Mouse (Mus musculus) heart, postnatal 0 days (tissue): ENCODE data around the gene Gm20695. TPM values are rescaled to one million over a fixed set of nuclear protein-coding genes. Genes with fewer than 3 reads are reported as not detected.

ENCODE experiments used
- ATAC-seq: fragments of 200-750 bp; cut with Nextera tagmentation; 2 replicates; pipeline ENCODE4 v1.8.0; 2017; ENCODE audit warnings: low read depth, moderate number of reproducible peaks, moderate library complexity; ENCODE audit not compliant: insufficient read depth
- DNase-seq: peaks from one replicate; pipeline ENCODE4 v3.0.0-alpha.2; 2016; ENCODE audit warnings: low spot score
- H3K27ac ChIP-seq: fragments of 300-500 bp; sonication (generic); 2 replicates; pipeline ENCODE4 v1.5.1; 2014; ENCODE audit warnings: low read depth, mild to moderate bottlenecking
- H3K27me3 ChIP-seq: fragments of 300-500 bp; sonication (generic); 2 replicates; pipeline ENCODE4 v1.6.1; 2014; ENCODE audit warnings: low read length, mixed read lengths; ENCODE audit not compliant: control insufficient read depth, insufficient read depth
- H3K36me3 ChIP-seq: fragments of 300-500 bp; sonication (generic); replicated peaks from 2 replicates; pipeline ENCODE4 v1.6.1; 2014; ENCODE audit warnings: low read length, mixed read lengths; ENCODE audit not compliant: control insufficient read depth, insufficient read depth
- H3K4me1 ChIP-seq: fragments of 300-500 bp; sonication (generic); 2 replicates; pipeline ENCODE4 v1.6.1; 2014; ENCODE audit warnings: antibody characterized with exemption; ENCODE audit not compliant: control insufficient read depth, insufficient read depth
- H3K4me2 ChIP-seq: fragments of 300-500 bp; sonication (generic); 2 replicates; pipeline ENCODE4 v1.6.1; 2014; ENCODE audit warnings: low read depth, mild to moderate bottlenecking, low read length, moderate library complexity
- H3K4me3 ChIP-seq: fragments of 300-500 bp; sonication (generic); 2 replicates; pipeline ENCODE4 v1.5.1; 2014; ENCODE audit warnings: low read depth, low read length
- H3K9ac ChIP-seq: fragments of 300-500 bp; sonication (generic); replicated peaks from 2 replicates; pipeline ENCODE4 v1.6.1; 2014; ENCODE audit warnings: low read depth, low read length, mixed read lengths
- H3K9me3 ChIP-seq: fragments of 300-500 bp; sonication (generic); replicated peaks from 2 replicates; pipeline ENCODE4 v1.6.1; 2016; ENCODE audit warnings: low read length; ENCODE audit not compliant: control insufficient read depth
- CTCF ChIP-seq: IDR thresholded peaks from 2 replicates; pipeline ENCODE4 v1.5.1; 2016; ENCODE audit warnings: antibody characterized with exemption, control low read depth, low read depth
- EP300 ChIP-seq: IDR thresholded peaks from 2 replicates; pipeline ENCODE4 v1.6.1; 2016; ENCODE audit warnings: antibody characterized with exemption, low read depth
- WGBS: fragments of 180-500 bp; shearing (Covaris S2); extraction: QIAGEN DNeasy Blood & Tissue Kit; methylation state at CpG from one replicate; pipeline ENCODE4 v1.1.7; 2014; 5-methylcytosine and 5-hydroxymethylcytosine counted together
- polyA plus RNA-seq: library from polyadenylated mRNA; unstranded; fragments of >200 nt; fragmentation: Nextera tagmentation; extraction: Ambion mirVana; gene quantifications from 2 replicates; pipeline ENCODE4 v1.2.1, GENCODE M21; 2015
- total RNA-seq: library from RNA; depleted of rRNA; stranded (reverse); fragments of >200 nt; gene quantifications from 2 replicates; pipeline ENCODE4 v1.2.3, GENCODE M21; 2014; ENCODE audit warnings: low replicate concordance

Gene Gm20695
- total and polyA plus RNA-seq, 2 experiments from 2014 or later, result 1.2 TPM; not detected in 1

- no peaks in the 10 kb centered on the region for H3K27me3 ChIP-seq
- WGBS, result 60% methylated on average over 11 of the region's 11 CpGs
Observed at GRCm38 (mm10) chr16:3854437-3855182, 29.8 kb upstream of the Gm20695 start.

DNA sequence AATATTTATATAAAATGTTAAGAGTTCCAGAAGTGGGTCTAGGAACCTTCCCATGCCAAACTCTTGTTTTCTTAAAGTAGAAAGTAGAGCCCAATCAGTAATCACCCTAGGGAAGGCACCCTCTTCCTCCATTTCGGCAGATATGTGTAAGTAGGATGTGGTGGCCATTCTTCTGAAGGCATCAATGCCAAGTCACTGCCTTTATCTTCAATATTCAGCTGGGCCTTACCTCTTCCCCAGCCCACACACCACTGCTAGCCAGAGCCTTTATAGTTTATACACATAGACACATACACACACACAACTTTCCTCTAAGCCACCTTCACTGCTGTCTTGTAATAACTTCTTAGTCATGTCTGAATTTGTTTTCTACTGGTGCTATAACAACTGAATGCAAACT is 28.7 kb upstream of the Gm20695 start:
- no peaks in the 10 kb centered on the region for H3K27me3 ChIP-seq
- 75% methylated on average over 1 of the region's 1 CpGs for WGBS
- H3K36me3 ChIP-seq, result peaks cover 5% of the 10 kb centered on the region; the same call in 1 of the 2 replicates
- no peak for TF ChIP-seq CTCF
- TF ChIP-seq EP300, result no peak
- H3K9ac ChIP-seq, result no peak overlapping the region
- no peaks in the 10 kb centered on the region for H3K9me3 ChIP-seq
- H3K4me3 ChIP-seq, result no peak overlapping the region
- H3K4me1 ChIP-seq, result no peaks in the 10 kb centered on the region
- no peak overlapping the region for H3K4me2 ChIP-seq
- ATAC-seq, result no peak
- H3K27ac ChIP-seq, result no peak overlapping the region
- no peak for DNase-seq

More at GRCm38 (mm10) chr16:3854437-3855182, 29.8 kb upstream of the Gm20695 start:
- Histone ChIP-seq H3K4me1 (no peaks in the 10 kb centered on the region), H3K4me3 (no peak overlapping the region), H3K9ac (no peak overlapping the region), H3K9me3 (no peaks in the 10 kb centered on the region), H3K36me3 (no peaks in the 10 kb centered on the region), H3K27ac (no peak overlapping the region), H3K4me2 (no peak overlapping the region)
- no peak for TF ChIP-seq CTCF
- TF ChIP-seq EP300, result no peak
- no peak for ATAC-seq
- no peak for DNase-seq

DNA sequence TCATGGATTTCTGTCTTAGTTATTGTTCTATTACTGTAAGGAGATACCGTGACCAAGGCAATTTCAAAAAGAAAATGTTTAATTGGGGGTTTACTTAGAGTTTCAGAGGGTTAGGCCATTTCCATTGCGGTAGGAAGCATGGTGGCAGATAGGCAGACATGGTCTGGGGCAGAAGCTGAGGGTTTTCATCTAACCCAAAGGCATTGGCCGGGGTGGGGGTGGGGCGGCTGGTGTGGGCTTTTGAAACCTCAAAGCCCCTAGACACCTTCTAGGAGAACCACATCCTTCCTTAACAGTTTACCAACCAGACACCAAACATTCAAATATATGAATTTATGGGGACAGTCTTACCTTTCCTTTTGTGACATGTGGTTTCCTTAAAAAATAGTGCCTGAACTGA is 25.2 kb upstream of the Gm20695 start:
- H3K9me3 ChIP-seq, result no peaks in the 10 kb centered on the region
- no peak overlapping the region for H3K9ac ChIP-seq
- H3K4me3 ChIP-seq, result no peak overlapping the region
- no peak overlapping the region for H3K4me2 ChIP-seq
- H3K27me3 ChIP-seq, result no peaks in the 10 kb centered on the region
- ATAC-seq, result no peak
- peaks cover 12% of the 10 kb centered on the region for H3K36me3 ChIP-seq
- no peak for TF ChIP-seq EP300
- no peak for TF ChIP-seq CTCF
- DNase-seq, result no peak
- WGBS, result 87% methylated on average over 4 of the region's 4 CpGs
- no peaks in the 10 kb centered on the region for H3K4me1 ChIP-seq
- H3K27ac ChIP-seq, result no peak overlapping the region

DNA sequence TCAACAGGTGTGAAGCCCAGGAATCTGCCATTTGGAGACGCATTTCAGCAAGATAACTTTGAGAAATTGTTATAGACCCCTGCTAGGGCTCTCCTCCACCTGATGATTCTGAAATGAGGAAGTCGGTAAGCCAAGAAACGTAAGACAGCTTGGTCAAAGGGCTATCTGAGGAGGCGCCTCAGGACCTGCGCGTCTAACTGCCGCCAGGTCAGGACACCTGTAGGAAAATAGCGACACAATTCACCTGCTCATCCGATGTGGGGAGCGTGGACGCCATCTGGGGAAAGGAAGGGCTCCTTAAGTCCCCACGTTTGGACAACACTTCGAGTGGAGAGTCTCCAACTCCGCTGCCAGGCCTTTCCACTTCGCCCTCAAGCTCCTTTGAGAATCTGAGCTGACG is 12.6 kb upstream of the Gm20695 start:
- no peak for DNase-seq

GRCm38 (mm10) chr16:3872216-3873047 is 12.0 kb upstream of the Gm20695 start, which contains the start of gene Naa60:
Gene Naa60 (plus strand): TSS chr16:3872375.
- DNase-seq (peak; percentile 92), ATAC-seq (peak; percentile 99)
- Histone ChIP-seq H3K36me3 (peaks cover 15% of the 10 kb centered on the region; the same call in 1 of the 2 replicates), H3K27ac (peak within 1 kb of the TSS; percentile 66), H3K27me3 (no peaks in the 10 kb centered on the region), H3K4me1 (peaks cover 11% of the 10 kb centered on the region), H3K4me2 (peak within 1 kb of the TSS; percentile 97), H3K4me3 (peak within 1 kb of the TSS; percentile 52), H3K9me3 (no peaks in the 10 kb centered on the region), H3K9ac (peak within 1 kb of the TSS; percentile 46)
- 3% methylated on average over 47 of the region's 47 CpGs for WGBS
- no peak for TF ChIP-seq EP300
- no peak for TF ChIP-seq CTCF

More for the DNA sequence above, 12.6 kb upstream of the Gm20695 start:
- Histone ChIP-seq H3K4me2 (peak overlapping the region; percentile 97), H3K9me3 (no peaks in the 10 kb centered on the region), H3K4me1 (peaks cover 11% of the 10 kb centered on the region), H3K4me3 (peak overlapping the region; percentile 52), H3K9ac (peak overlapping the region; percentile 46), H3K27ac (peak overlapping the region; percentile 16; the same call in 1 of the 2 replicates), H3K36me3 (peaks cover 18% of the 10 kb centered on the region; the same call in 1 of the 2 replicates), H3K27me3 (no peaks in the 10 kb centered on the region)
- WGBS, result 1% methylated on average over 16 of the region's 16 CpGs
- TF ChIP-seq CTCF, result no peak
- no peak for TF ChIP-seq EP300
- no peak for ATAC-seq
